Mouse (Mus musculus) cortical plate, adult 2 months (tissue): ENCODE results near the gene Sebox.

Experiments used
- CTCF ChIP-seq: fragments of 200-500 bp; IDR thresholded peaks from 2 replicates; pipeline ENCODE4 v1.5.1; 2011; ENCODE audit warnings: mild to moderate bottlenecking, control low read depth, low read length; ENCODE audit not compliant: insufficient read depth; ENCODE audit errors: extremely low read depth
- POLR2A ChIP-seq: fragments of 200-500 bp; IDR thresholded peaks from 2 replicates; pipeline ENCODE4 v1.6.1; 2011; ENCODE audit warnings: mild to moderate bottlenecking, low read length, control low read depth; ENCODE audit not compliant: insufficient read depth; ENCODE audit errors: extremely low read depth

GRCm38 (mm10) chr11:78549491-78549987 lies 46.3 kb downstream of the Sebox start:
- TF ChIP-seq POLR2A (no peak), CTCF (no peak)
